Mouse (Mus musculus) adrenal gland, adult 18-20 months (tissue): ENCODE measurements around the gene Mtcl1. TPM values are rescaled to one million over a fixed set of nuclear protein-coding genes. Genes with fewer than 3 reads are reported as not detected.

ENCODE experiments used
- DNase-seq, 2 experiments: peaks; one replicate each; pipeline ENCODE4 v3.0.0; 2021 to 2022; ENCODE audit warnings: low spot score in 2 of 2
- total RNA-seq, 2 experiments: library from RNA; stranded (reverse); gene quantifications; 1 replicate in 1 of 2; 2 replicates in 1 of 2; pipeline ENCODE4 v1.2.3; 2021

Gene Mtcl1
- total RNA-seq, 2 experiments from 2014 or later: 5.1 to 6.1 TPM

- DNase-seq: no peak
Measured at GRCm38 (mm10) chr17:66365293-66365642, 84.3 kb downstream of the Mtcl1 start.

- no peak for DNase-seq
Measured at GRCm38 (mm10) chr17:66364525-66365292, 84.8 kb downstream of the Mtcl1 start.

- DNase-seq: no peak
Measured at GRCm38 (mm10) chr17:66363852-66364524, 85.6 kb downstream of the Mtcl1 start.

GRCm38 (mm10) chr17:66362287-66363016 lies 87.1 kb downstream of the Mtcl1 start:
- no peak for DNase-seq

GRCm38 (mm10) chr17:66358026-66358978 lies 91.2 kb downstream of the Mtcl1 start:
- DNase-seq: no peak

- no peak for DNase-seq
Measured at GRCm38 (mm10) chr17:66357171-66358025, 92.2 kb downstream of the Mtcl1 start.

GRCm38 (mm10) chr17:66353907-66354306 lies 95.6 kb downstream of the Mtcl1 start:
- no peak for DNase-seq

- DNase-seq: no peak
Measured at GRCm38 (mm10) chr17:66352847-66353643, 96.5 kb downstream of the Mtcl1 start.

- DNase-seq: no peak
Measured at GRCm38 (mm10) chr17:66352219-66352618, 97.3 kb downstream of the Mtcl1 start.

- no peak for DNase-seq
Measured at GRCm38 (mm10) chr17:66350689-66351088, 98.9 kb downstream of the Mtcl1 start.

- DNase-seq: no peak
Measured at GRCm38 (mm10) chr17:66350127-66350526, 99.4 kb downstream of the Mtcl1 start.

GRCm38 (mm10) chr17:66346378-66346777 lies 103.2 kb downstream of the Mtcl1 start:
- no peak for DNase-seq

- no peak for DNase-seq
Measured at GRCm38 (mm10) chr17:66345680-66346079, 103.9 kb downstream of the Mtcl1 start.

GRCm38 (mm10) chr17:66342932-66343331 lies 106.6 kb downstream of the Mtcl1 start:
- DNase-seq: no peak

- DNase-seq: no peak
Measured at GRCm38 (mm10) chr17:66341670-66342069, 107.9 kb downstream of the Mtcl1 start.

GRCm38 (mm10) chr17:66340798-66341197 lies 108.8 kb downstream of the Mtcl1 start:
- DNase-seq: no peak

- no peak for DNase-seq
Measured at GRCm38 (mm10) chr17:66337929-66338328, 111.6 kb downstream of the Mtcl1 start.

GRCm38 (mm10) chr17:66335568-66335967 lies 114.0 kb downstream of the Mtcl1 start:
- no peak for DNase-seq

GRCm38 (mm10) chr17:66334894-66335293 lies 114.7 kb downstream of the Mtcl1 start:
- no peak for DNase-seq
